1 mouse cellular context compared by ENCODE assay signal in genomic region chr10:127177719-127178118, GRCm38 (mm10).
A peak's percentile ranks its signal among the peaks of the same experiment; 100 is the strongest.
TF ChIP-seq lines count a peak whose summit lies in the region.

No protein-coding gene starts in this region.

TF ChIP-seq in MEL, 35 proteins besides CTCF, POLR2A, EP300 and RAD21:
- no peak for TF ChIP-seq GATA1 (IDR thresholded peaks at IDR 0.05; ENCODE audit: low read depth, low read length)
- no peak for TF ChIP-seq KAT2A (conservative IDR thresholded peaks at IDR 0.05; ENCODE audit: low read depth, low read length)
- peak; percentile 62 for TF ChIP-seq SMC3 (IDR thresholded peaks at IDR 0.05; ENCODE audit: low read depth, low read length)
